Mouse (Mus musculus) hindbrain, embryonic 12.5 days (tissue): Measurements from ENCODE around the gene Prpf40a. TPM values are rescaled to one million over a fixed set of nuclear protein-coding genes. Genes with fewer than 3 reads are reported as not detected.

Source experiments
- ATAC-seq: fragments of 200-750 bp; cut with Nextera tagmentation; 2 replicates; pipeline ENCODE4 v1.8.0; 2017; ENCODE audit warnings: moderate TSS enrichment; ENCODE audit not compliant: low FRiP score
- H3K27ac ChIP-seq: fragments of 300-500 bp; sonication (generic); 2 replicates; pipeline ENCODE4 v1.5.1; 2016; ENCODE audit warnings: mild to moderate bottlenecking
- H3K27me3 ChIP-seq: fragments of 300-500 bp; sonication (generic); 2 replicates; pipeline ENCODE4 v1.6.1; 2016; ENCODE audit warnings: mild to moderate bottlenecking
- H3K36me3 ChIP-seq: fragments of 300-500 bp; sonication (generic); 2 replicates; pipeline ENCODE4 v1.6.1; 2016; ENCODE audit warnings: mild to moderate bottlenecking
- H3K4me1 ChIP-seq: fragments of 300-500 bp; sonication (generic); 2 replicates; pipeline ENCODE4 v1.6.1; 2016
- H3K4me2 ChIP-seq: fragments of 300-500 bp; sonication (generic); replicated peaks from 2 replicates; pipeline ENCODE4 v1.6.1; 2016; ENCODE audit warnings: mild to moderate bottlenecking
- H3K4me3 ChIP-seq: fragments of 300-500 bp; sonication (generic); 2 replicates; pipeline ENCODE4 v1.5.1; 2016; ENCODE audit warnings: mild to moderate bottlenecking
- H3K9ac ChIP-seq: fragments of 300-500 bp; sonication (generic); 2 replicates; pipeline ENCODE4 v1.6.1; 2016; ENCODE audit warnings: mild to moderate bottlenecking, moderate library complexity
- H3K9me3 ChIP-seq: fragments of 300-500 bp; sonication (generic); replicated peaks from 2 replicates; pipeline ENCODE4 v1.6.1; 2016; ENCODE audit warnings: mild to moderate bottlenecking
- WGBS: fragments of 180-500 bp; shearing (Covaris S2); methylation state at CpG from one replicate; pipeline ENCODE4 v1.1.7; 2016; 5-methylcytosine and 5-hydroxymethylcytosine counted together
- polyA plus RNA-seq: library from polyadenylated mRNA; unstranded; fragments of >200 nt; fragmentation: Nextera tagmentation; extraction: Ambion mirVana; gene quantifications from 2 replicates; pipeline ENCODE4 v1.2.1, GENCODE M21; 2016

Gene Prpf40a
- 148 and 149 TPM in 2 replicates for polyA plus RNA-seq

DNA sequence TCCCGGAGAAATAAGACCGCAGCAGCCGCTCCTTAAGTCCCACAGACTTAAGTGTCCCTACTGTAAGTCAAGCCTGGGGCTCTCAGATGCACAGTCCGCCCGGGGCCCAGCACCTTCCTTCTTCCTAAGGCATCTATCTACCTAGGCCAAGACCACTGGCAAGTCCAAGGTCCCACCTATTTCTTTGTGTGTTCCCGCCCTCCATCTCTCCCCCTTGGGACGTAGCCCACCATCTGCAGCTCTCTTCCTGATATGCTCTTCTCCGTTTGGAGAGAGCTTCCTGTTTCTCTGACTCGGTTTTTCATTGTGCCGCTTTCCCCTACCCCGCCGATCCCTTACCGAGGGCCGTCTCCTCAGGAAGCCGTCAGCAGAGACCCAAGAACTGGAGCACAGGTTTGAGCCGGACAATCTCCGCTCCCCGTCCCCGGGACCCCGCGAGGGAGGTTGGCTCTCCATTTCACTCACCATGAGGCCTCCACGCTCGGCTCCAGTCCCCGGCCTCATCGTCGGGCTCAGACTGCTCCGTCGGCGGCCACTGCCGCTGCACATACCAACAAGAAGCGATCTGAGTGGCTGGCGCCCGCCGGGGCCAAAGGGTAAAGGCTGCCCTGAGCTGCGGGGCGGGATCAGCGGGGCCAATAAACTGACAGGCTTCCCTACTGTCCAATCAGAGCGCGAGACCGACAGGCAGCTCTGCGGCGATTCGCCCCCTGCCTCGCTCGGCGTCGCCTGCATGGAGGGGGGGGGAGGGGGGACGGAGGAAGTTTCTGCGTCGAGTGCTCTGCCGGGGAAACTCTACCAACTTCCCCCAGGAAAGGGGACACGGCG, at the start of gene Prpf40a:
TSS of gene Prpf40a (minus strand) at position 601 of the 828 bp plus-strand sequence.
- Histone ChIP-seq H3K4me3 (peak within 1 kb of the TSS; percentile 76), H3K36me3 (peaks cover 9% of the 10 kb centered on the region), H3K27ac (peak within 1 kb of the TSS; percentile 97), H3K4me2 (peak within 1 kb of the TSS; percentile 76), H3K9me3 (no peaks in the 10 kb centered on the region), H3K9ac (peak within 1 kb of the TSS; percentile 87), H3K27me3 (no peaks in the 10 kb centered on the region), H3K4me1 (peaks cover 16% of the 10 kb centered on the region)
- 1% methylated on average over 51 of the region's 53 CpGs for WGBS
- ATAC-seq, result peak; percentile 98

DNA sequence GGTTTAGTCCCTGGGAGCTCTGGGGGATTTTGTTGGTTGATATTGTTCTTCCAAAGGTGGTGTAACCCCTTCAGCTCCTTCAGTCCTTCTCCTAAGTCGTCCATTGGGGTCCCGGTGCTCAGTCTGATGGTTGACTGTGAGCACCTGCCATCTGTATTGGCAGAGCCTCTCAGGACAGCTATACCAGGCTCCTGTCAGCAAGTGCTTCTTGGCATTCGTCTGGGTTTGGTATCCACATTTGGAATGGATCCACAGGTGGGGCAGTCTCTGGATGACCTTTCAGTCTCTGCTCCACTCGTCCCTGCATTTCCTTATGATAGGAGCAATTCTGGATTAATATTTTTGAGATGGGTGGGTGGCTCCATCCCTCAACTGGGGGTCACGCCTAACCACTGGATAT, 31.2 kb upstream of the Prpf40a start:
- H3K36me3 ChIP-seq, result peaks cover 8% of the 10 kb centered on the region
- H3K4me3 ChIP-seq, result no peak overlapping the region
- 90% methylated on average over 5 of the region's 5 CpGs for WGBS
- ATAC-seq, result no peak
- peaks cover 6% of the 10 kb centered on the region; the same call in 1 of the 2 replicates for H3K9me3 ChIP-seq
- no peak overlapping the region for H3K27ac ChIP-seq
- H3K27me3 ChIP-seq, result no peaks in the 10 kb centered on the region
- H3K4me1 ChIP-seq, result no peaks in the 10 kb centered on the region
- no peak overlapping the region for H3K9ac ChIP-seq
- no peak overlapping the region for H3K4me2 ChIP-seq

DNA sequence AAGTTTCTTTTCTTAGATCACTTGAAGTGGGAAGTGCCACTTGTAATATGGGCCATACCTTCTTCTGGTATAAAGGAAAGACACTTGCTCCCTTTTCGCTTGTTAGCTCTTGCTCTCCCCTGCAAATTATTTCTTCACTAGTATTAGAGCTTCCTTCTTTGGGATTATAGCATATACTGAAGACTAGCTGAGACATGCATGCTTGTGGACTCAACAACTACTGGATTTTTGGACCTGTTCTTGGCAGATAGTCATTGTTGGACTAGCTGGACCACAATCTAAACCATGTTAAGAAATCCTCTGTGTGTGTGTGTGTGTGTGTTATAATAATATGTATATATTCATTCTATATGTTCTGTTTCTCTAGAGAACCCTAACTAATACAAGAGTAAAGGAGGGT, 22.4 kb upstream of the Prpf40a start:
- ATAC-seq, result no peak
- Histone ChIP-seq H3K27ac (no peak overlapping the region), H3K4me1 (no peaks in the 10 kb centered on the region), H3K27me3 (no peaks in the 10 kb centered on the region), H3K9me3 (no peaks in the 10 kb centered on the region), H3K36me3 (peaks cover 38% of the 10 kb centered on the region), H3K4me3 (no peak overlapping the region), H3K4me2 (no peak overlapping the region), H3K9ac (no peak overlapping the region)
- 97% methylated on average over 1 of the region's 1 CpGs for WGBS

DNA sequence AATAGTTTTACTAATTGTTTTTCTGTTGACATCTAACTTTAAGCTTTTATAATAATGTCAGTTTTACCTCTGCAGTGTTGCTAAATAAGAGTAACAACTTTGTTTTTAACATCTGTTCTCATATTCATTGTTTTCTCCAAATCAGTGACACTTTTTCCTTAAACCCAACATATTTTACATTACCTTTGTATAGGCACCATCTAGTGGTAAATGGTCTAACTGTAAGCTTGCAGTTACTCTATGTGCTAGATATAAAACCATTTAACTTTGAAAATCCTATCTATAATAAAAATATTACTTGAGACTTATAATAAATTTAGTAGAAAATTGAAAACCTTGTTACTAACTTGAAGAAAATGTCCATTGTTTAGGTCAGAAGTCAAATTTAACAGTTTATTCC, 15.7 kb upstream of the Prpf40a start:
- Histone ChIP-seq H3K27me3 (no peaks in the 10 kb centered on the region), H3K4me1 (no peaks in the 10 kb centered on the region), H3K4me2 (no peak overlapping the region), H3K9me3 (no peaks in the 10 kb centered on the region), H3K27ac (no peak overlapping the region), H3K4me3 (no peak overlapping the region), H3K9ac (no peak overlapping the region), H3K36me3 (peaks cover 13% of the 10 kb centered on the region; the same call in 1 of the 2 replicates)
- no peak for ATAC-seq

DNA sequence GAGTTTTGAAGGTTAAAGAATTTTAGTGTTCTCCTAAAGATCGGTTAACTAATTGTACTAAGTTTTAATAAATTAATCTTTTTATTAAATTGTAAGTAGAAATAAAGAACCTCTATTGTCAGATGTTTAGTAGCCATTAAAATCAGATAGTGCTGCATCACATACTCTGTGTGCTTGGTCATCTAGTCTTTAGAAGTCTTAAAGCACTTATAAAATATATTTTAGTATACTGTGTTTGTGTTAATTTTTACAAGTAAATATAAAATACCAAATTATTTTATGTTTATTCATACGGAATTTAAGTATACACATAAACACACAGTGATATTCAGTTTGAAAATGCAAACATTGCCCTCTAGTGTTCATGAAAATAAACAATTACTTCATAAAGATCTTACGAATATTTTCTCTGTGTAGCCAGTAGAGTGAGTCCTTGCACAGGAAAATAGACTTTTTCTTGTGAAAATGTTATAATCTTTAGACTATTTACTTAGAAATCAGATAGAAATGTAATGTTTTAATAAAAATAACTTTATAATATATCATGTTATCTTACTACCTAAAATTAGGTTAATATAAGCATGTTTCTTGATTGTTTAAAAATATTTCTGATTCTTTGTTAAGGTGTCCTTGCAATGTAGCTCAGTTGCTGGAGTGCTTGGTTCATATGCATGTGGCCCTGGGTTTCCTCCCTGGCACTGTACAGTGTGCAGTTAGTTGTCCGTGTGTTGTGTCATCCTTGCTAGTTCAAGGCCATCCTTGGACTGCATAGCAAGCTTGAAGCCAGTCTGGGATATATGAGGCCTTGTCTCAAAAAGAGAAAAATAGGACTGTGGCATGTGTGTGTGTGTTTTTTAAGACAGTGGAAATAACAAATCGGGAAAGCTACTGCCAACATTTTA, 13.5 kb upstream of the Prpf40a start:
- H3K36me3 ChIP-seq, result 0 out of 2 replicates have a peak, but pooled peaks cover 7% of the 10 kb centered on the region
- H3K27ac ChIP-seq, result no peak overlapping the region
- H3K9me3 ChIP-seq, result no peaks in the 10 kb centered on the region
- H3K27me3 ChIP-seq, result no peaks in the 10 kb centered on the region
- H3K4me3 ChIP-seq, result no peak overlapping the region
- no peak overlapping the region for H3K9ac ChIP-seq
- WGBS, result 82% methylated on average over 5 of the region's 5 CpGs
- H3K4me2 ChIP-seq, result no peak overlapping the region
- H3K4me1 ChIP-seq, result no peaks in the 10 kb centered on the region
- ATAC-seq, result no peak

DNA sequence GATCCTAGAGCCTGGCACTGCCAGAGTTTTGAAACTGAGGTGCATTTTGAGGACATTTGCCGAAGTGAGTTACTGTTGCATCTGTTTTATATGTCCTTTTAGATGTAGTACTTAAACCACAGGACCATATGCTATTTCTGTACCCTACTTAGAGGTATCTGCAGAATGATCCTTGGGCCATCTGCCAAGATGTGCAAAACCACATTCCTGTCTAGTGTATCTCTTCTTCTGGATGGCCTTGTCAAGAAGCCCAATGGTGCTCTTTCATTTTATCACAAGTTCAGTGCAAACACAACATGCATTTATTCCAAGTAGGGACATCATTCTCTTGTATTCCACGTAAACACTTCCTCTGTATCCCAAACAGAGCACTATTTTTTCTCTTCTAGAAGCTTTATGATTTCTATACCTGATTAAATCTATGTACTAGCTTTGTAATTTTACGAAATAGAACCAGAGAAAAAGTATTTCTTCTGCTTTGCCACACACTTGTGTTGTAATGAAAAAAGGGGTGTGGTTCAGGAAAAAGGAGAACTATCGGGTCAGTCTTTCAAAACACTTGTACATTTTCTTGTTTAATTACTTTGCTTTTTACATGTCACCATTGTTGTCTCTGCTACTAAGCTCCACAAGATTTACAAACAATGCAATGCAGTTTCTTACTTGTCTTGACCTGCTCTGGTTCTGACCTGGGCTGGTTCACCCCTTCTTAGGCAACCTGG, 9.2 kb upstream of the Prpf40a start:
- WGBS, result 91% methylated on average over 4 of the region's 4 CpGs
- no peak for ATAC-seq

DNA sequence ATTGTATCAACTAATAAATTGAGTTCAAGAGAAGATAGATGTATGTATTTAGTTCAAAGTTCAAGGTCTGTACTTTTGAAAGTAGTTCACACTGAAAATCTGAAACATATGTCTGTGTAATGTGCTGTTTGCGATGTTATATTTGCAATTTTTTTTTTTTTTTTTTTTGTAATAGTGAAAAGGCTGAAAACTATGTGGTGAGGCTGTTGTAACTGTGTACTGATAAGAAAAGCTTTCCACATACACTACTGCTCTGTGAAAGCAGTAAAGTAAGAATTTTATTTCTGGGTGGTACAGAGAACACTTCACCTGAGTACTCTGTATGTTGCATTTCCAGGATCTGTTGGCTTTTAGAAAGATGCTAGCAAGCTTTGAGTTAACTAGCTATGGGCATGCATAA, 8.1 kb upstream of the Prpf40a start:
- Histone ChIP-seq H3K4me2 (no peak overlapping the region), H3K36me3 (peaks cover 21% of the 10 kb centered on the region), H3K4me3 (no peak overlapping the region), H3K9me3 (no peaks in the 10 kb centered on the region), H3K4me1 (no peaks in the 10 kb centered on the region), H3K27me3 (no peaks in the 10 kb centered on the region), H3K27ac (no peak overlapping the region), H3K9ac (no peak overlapping the region)
- WGBS, result 93% methylated on average over 1 of the region's 1 CpGs
- ATAC-seq, result no peak

More for the DNA sequence above, 9.2 kb upstream of the Prpf40a start:
- Histone ChIP-seq H3K4me3 (no peak overlapping the region), H3K27ac (no peak overlapping the region), H3K4me2 (no peak overlapping the region), H3K27me3 (no peaks in the 10 kb centered on the region), H3K4me1 (no peaks in the 10 kb centered on the region), H3K9ac (no peak overlapping the region), H3K36me3 (peaks cover 18% of the 10 kb centered on the region), H3K9me3 (no peaks in the 10 kb centered on the region)

DNA sequence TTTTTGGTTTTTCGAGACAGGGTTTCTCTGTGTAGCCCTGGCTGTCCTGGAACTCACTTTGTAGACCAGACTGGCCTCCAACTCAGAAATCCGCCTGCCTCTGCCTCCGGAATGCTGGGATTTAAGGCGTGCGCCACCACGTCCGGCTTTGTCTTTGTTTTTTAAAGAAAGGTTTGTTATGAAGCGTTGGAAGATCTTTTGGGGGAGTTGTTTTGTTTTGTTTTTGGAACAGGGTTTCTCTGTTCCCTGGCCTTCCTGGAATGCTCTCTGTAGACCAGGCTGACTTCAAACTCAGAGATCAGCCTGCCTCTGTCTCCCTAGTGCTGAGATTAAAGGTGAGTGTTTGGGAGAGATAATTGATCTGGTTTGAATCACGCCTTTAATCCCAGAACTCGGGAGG, 5.3 kb upstream of the Prpf40a start:
- 96% methylated on average over 10 of the region's 10 CpGs for WGBS
- Histone ChIP-seq H3K4me3 (no peak overlapping the region), H3K27me3 (no peaks in the 10 kb centered on the region), H3K4me2 (no peak overlapping the region), H3K4me1 (peaks cover 10% of the 10 kb centered on the region), H3K27ac (no peak overlapping the region), H3K9me3 (no peaks in the 10 kb centered on the region), H3K9ac (no peak overlapping the region), H3K36me3 (peaks cover 21% of the 10 kb centered on the region)
- no peak for ATAC-seq

DNA sequence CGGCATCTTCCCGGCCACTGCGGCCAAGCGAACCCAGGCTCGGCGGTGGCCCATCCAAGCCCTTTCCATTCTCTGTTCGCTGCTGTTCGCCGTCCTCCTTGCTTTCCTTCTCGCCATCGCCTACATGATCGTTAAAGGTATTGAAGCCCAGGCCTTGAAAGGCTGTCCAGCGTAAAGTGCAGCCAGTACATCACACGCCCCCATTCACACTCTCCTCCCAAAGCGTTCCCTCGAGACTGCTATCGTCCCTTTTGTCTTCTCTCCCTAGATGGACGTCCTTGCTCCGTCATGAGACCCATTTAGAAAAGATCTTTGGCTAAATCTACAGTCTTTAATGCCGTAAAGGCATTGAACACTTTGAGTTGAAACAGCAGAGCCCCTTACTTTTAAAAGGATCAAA, 1.3 kb upstream of the Prpf40a start:
- H3K4me1 ChIP-seq, result peaks cover 16% of the 10 kb centered on the region
- H3K9ac ChIP-seq, result peak overlapping the region; percentile 87
- ATAC-seq, result peak; percentile 7

DNA sequence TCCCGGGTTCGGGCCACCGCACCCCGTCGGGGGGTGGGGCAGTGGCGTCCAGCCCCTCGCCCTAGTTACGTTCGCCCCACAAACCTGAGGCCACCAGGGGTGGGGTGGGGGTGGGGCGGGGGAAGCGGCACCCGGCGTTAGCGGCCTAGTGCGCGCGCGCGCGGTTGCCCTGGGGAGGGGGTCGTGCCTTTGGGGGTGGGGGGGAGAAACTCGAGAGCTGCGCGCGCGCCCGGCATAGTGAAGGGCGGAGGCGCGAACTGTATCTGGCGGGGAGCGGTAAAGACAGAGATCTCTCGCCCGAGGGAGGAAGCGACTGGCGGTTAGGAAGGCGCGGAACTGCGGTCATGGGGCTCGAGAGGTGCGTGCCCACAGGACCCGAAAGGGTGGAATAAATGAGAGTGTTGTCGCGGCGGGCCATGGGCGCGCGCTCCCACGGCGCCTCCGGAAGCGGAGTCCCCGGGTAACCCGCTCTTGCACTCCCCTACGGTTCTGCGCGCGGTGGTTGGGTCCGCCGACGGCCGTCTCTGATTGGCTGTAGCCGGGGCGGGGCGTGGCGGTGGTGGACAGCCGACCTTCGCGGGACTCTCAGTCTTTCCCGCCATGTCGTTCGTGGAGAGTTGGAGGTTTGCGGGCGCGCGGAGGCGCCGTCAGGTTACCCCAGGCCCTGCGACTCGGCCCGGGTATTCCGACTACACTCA, 588 bp upstream of the Prpf40a start, which contains the start of gene Arl6ip6:
TSS of gene Arl6ip6 (plus strand) at position 204 of the 698 bp plus-strand sequence.
- H3K27ac ChIP-seq, result peak within 1 kb of the TSS; percentile 97
- H3K4me3 ChIP-seq, result peak within 1 kb of the TSS; percentile 76
- peak within 1 kb of the TSS; percentile 87 for H3K9ac ChIP-seq
- under 1% methylated on average over 73 of the region's 82 CpGs for WGBS
- H3K27me3 ChIP-seq, result no peaks in the 10 kb centered on the region
- H3K4me1 ChIP-seq, result peaks cover 16% of the 10 kb centered on the region
- no peaks in the 10 kb centered on the region for H3K9me3 ChIP-seq
- ATAC-seq, result peak; percentile 92
- peaks cover 14% of the 10 kb centered on the region for H3K36me3 ChIP-seq
- peak within 1 kb of the TSS; percentile 76 for H3K4me2 ChIP-seq

More for the DNA sequence above, 1.3 kb upstream of the Prpf40a start:
- H3K27me3 ChIP-seq, result no peaks in the 10 kb centered on the region
- WGBS, result under 1% methylated on average over 20 of the region's 20 CpGs
- H3K27ac ChIP-seq, result peak overlapping the region; percentile 97
- H3K4me2 ChIP-seq, result peak overlapping the region; percentile 76
- H3K4me3 ChIP-seq, result peak overlapping the region; percentile 76
- no peaks in the 10 kb centered on the region for H3K9me3 ChIP-seq
- peaks cover 18% of the 10 kb centered on the region for H3K36me3 ChIP-seq

DNA sequence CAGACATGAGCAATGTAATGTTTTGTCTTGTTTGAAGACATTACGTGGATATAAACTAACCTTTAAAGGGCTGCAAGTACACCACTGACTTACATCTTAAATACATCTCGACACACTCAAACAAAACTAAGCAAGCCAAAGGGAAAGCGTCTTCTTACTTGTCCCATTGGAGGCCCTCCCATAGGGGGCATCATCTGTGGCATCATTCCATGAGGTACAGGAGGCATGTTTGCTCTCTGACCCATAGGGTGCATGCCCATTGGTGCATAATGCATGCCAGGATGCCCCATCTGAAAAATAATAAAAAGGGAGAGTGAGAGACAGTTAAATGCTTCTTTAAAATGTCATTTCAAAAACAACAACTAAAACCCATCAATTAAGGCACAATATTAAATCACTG, 1.3 kb downstream of the Prpf40a start:
- H3K27ac ChIP-seq, result no peak overlapping the region
- H3K4me2 ChIP-seq, result peak overlapping the region; percentile 70
- H3K9ac ChIP-seq, result peak overlapping the region; percentile 36; the same call in 1 of the 2 replicates
- H3K4me1 ChIP-seq, result peaks cover 16% of the 10 kb centered on the region
- ATAC-seq, result no peak
- WGBS, result 77% methylated on average over 3 of the region's 3 CpGs
- no peaks in the 10 kb centered on the region for H3K9me3 ChIP-seq
- peak overlapping the region; percentile 76 for H3K4me3 ChIP-seq
- peaks cover 3% of the 10 kb centered on the region for H3K36me3 ChIP-seq
- no peaks in the 10 kb centered on the region for H3K27me3 ChIP-seq
